12 mouse cellular contexts compared by ENCODE assay signal in genomic region chr1:190661764-190662163, GRCm38 (mm10).
DNase-seq lines count a peak whose midpoint lies in the region; ATAC-seq lines count a peak whose summit lies in the region.
"Had no signal": no experiment of that assay in that cellular context is flagged by ENCODE, and none has a peak within 500 bp of the region (broad histone marks: within the 10 kb centered on the region; RNA-seq: fewer than 3 reads in every experiment).

No protein-coding gene starts in this region.

- H3K36me3 ChIP-seq in forebrain, embryonic 12.5 days (replicated peaks), result no peaks in the 10 kb centered on the region
- H3K36me3 ChIP-seq in forebrain, embryonic 16.5 days (ENCODE audit: control insufficient read depth, insufficient read depth), result no peaks in the 10 kb centered on the region
- no peaks in the 10 kb centered on the region for H3K36me3 ChIP-seq in limb, embryonic 10.5 days
- H3K36me3 ChIP-seq: liver, embryonic 15.5 days had no signal

- WGBS in forebrain, embryonic 12.5 days, result 56% methylated on average over 4 of the region's 4 CpGs
- WGBS in forebrain, embryonic 16.5 days, result 56% methylated on average over 4 of the region's 4 CpGs
- WGBS in limb, embryonic 10.5 days, result 67% methylated on average over 4 of the region's 4 CpGs

- peak; percentile 5 to 10 for DNase-seq in layer of hippocampus, postnatal 10 days (ENCODE audit: low spot score in 2 of 2)
- no peak for DNase-seq in layer of hippocampus, adult 9-11 months
- DNase-seq in embryo, embryonic 10 days (ENCODE audit: low spot score), result peak; percentile 51
- DNase-seq in limb, embryonic 10.5 days (ENCODE audit: low spot score), result no peak
- no peak for DNase-seq in cerebellum, adult 9-11 months
- DNase-seq in spleen, adult 12 weeks (ENCODE audit: low spot score), result no peak
- DNase-seq: adrenal gland, adult 2 months; kidney, postnatal 14 days; thymus, adult 2 months had no signal

- H3K27me3 ChIP-seq in forebrain, embryonic 12.5 days, result peaks cover 15% of the 10 kb centered on the region; the same call in 1 of the 2 replicates
- no peaks in the 10 kb centered on the region for H3K27me3 ChIP-seq in forebrain, embryonic 16.5 days (replicated peaks; ENCODE audit: control insufficient read depth, insufficient read depth, low read length)
- no peaks in the 10 kb centered on the region for H3K27me3 ChIP-seq in limb, embryonic 10.5 days (ENCODE audit: low read depth, poor library complexity, severe bottlenecking)
- H3K27me3 ChIP-seq: liver, embryonic 15.5 days had no signal

- H3K4me3 ChIP-seq in forebrain, embryonic 12.5 days (replicated peaks), result no peak overlapping the region
- H3K4me3 ChIP-seq in forebrain, embryonic 16.5 days (replicated peaks; ENCODE audit: low read length), result no peak overlapping the region
- H3K4me3 ChIP-seq in limb, embryonic 10.5 days, result no peak overlapping the region
- H3K4me3 ChIP-seq: liver, embryonic 15.5 days had no signal

- no peaks in the 10 kb centered on the region for H3K9me3 ChIP-seq in forebrain, embryonic 12.5 days
- no peaks in the 10 kb centered on the region for H3K9me3 ChIP-seq in forebrain, embryonic 16.5 days (ENCODE audit: control insufficient read depth, low read length)
- H3K9me3 ChIP-seq in limb, embryonic 10.5 days (replicated peaks), result no peaks in the 10 kb centered on the region
- H3K9me3 ChIP-seq: liver, embryonic 15.5 days had no signal

- H3K27ac ChIP-seq in forebrain, embryonic 12.5 days, result peak overlapping the region; percentile 38
- no peak overlapping the region for H3K27ac ChIP-seq in forebrain, embryonic 16.5 days (ENCODE audit: low read length)
- H3K27ac ChIP-seq in limb, embryonic 10.5 days, result peak overlapping the region; percentile 14; the same call in 1 of the 2 replicates
- H3K27ac ChIP-seq: liver, embryonic 15.5 days had no signal

- peaks cover 28% of the 10 kb centered on the region for H3K4me1 ChIP-seq in forebrain, embryonic 12.5 days
- peaks cover 19% of the 10 kb centered on the region for H3K4me1 ChIP-seq in forebrain, embryonic 16.5 days (replicated peaks; ENCODE audit: control insufficient read depth, insufficient read depth, low read length)
- H3K4me1 ChIP-seq in limb, embryonic 10.5 days, result peaks cover 12% of the 10 kb centered on the region
- H3K4me1 ChIP-seq: liver, embryonic 15.5 days had no signal

- H3K4me2 ChIP-seq in forebrain, embryonic 12.5 days, result no peak overlapping the region
- no peak overlapping the region for H3K4me2 ChIP-seq in forebrain, embryonic 16.5 days (ENCODE audit: low read length)
- H3K4me2 ChIP-seq: liver, embryonic 15.5 days had no signal

- ATAC-seq in forebrain, embryonic 12.5 days (ENCODE audit: low FRiP score), result peak; percentile 21
- no peak for ATAC-seq in forebrain, embryonic 16.5 days

- no peak overlapping the region for H3K9ac ChIP-seq in forebrain, embryonic 12.5 days
- no peak overlapping the region for H3K9ac ChIP-seq in forebrain, embryonic 16.5 days (replicated peaks; ENCODE audit: low read depth, low read length)
- H3K9ac ChIP-seq: liver, embryonic 15.5 days had no signal

Comparison
In these comparisons a context has a peak if more than half of its experiments do, and no peak if none do; other contexts are left out.
1. DNase-seq: peak in layer of hippocampus, postnatal 10 days (2 of 2) and embryo, embryonic 10 days (single experiment); none in layer of hippocampus, adult 9-11 months (single experiment), limb, embryonic 10.5 days (single experiment), cerebellum, adult 9-11 months (single experiment) and spleen, adult 12 weeks (single experiment).